Mouse (Mus musculus) testis, adult 2 months (tissue): ENCODE data around the gene Asxl1.

ENCODE experiments used
- CTCF ChIP-seq: fragments of 200-500 bp; IDR thresholded peaks from 2 replicates; pipeline ENCODE4 v1.5.1; 2012; ENCODE audit warnings: low read depth, mild to moderate bottlenecking, inconsistent platforms, low read length, moderate library complexity; ENCODE audit not compliant: control insufficient read depth, insufficient read depth, insufficient replicate concordance
- POLR2A ChIP-seq: fragments of 200-500 bp; IDR thresholded peaks from 2 replicates; pipeline ENCODE4 v1.6.1; 2012; ENCODE audit warnings: low read depth, mild to moderate bottlenecking, inconsistent platforms, low read length, moderate library complexity; ENCODE audit not compliant: control insufficient read depth

- no peak for TF ChIP-seq CTCF
- TF ChIP-seq POLR2A, result no peak
Observed at GRCm38 (mm10) chr2:153361101-153361710, 15.6 kb downstream of the Asxl1 start.
